Mouse (Mus musculus): Measurements from ENCODE around the gene Nphs2. TPM values are rescaled to one million over a fixed set of nuclear protein-coding genes. Genes with fewer than 3 reads are reported as not detected.
A peak's percentile ranks its signal among the peaks of the same experiment; 100 is the strongest.
"Not testable (repeated sequence)": the region's sequence is repeated elsewhere in the genome, so short reads cannot be mapped to it uniquely, and the experiment has no call there.

Nphs2 gene
- total RNA-seq (2014; rRNA removed; ENCODE audit: low replicate concordance) (not detected in 2 replicates), polyA plus RNA-seq (2015; fragmentation: Nextera tagmentation; extraction: Ambion mirVana) (0.04 TPM in 1 of 2 replicates, not detected in the other)

DNA sequence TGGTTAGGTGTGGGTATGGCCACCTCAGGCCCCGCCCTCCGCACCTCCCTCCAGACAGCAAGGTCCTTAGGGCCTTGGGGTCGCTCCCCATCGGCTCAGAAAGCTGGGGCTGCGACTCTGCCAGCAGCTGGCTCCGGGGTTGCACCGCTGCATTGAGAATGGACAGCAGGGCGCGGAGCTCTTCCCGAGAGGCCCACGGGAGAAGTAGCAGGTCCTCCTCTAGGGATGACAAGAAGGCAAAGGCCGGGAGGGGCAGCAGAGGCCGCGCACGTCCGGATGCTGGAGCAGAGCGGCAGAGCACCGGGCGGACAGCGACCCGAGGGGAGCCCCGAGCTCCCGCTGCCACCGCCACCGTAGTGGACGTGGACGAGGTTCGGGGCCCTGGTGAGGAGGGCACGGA lies at the start of gene Nphs2:
Nphs2 (plus strand) TSS at position 98 of the 400 bp plus-strand sequence.
- H3K4me3 ChIP-seq (ENCODE audit: low read depth, low read length), result peak within 1 kb of the TSS; percentile 27
- DNase-seq (ENCODE audit: low spot score), result no peak
- TF ChIP-seq EP300 (IDR thresholded peaks at IDR 0.05; ENCODE audit: low read depth) (no peak), CTCF (IDR thresholded peaks at IDR 0.05; ENCODE audit: low read depth) (no peak)
- WGBS, result 5% methylated on average over 29 of the region's 29 CpGs
- H3K4me1 ChIP-seq (ENCODE audit: control insufficient read depth, insufficient read depth), result no peaks in the 10 kb centered on the region
- peaks cover 29% of the 10 kb centered on the region for H3K27me3 ChIP-seq (ENCODE audit: control insufficient read depth, insufficient read depth, low read length)
- H3K4me2 ChIP-seq (ENCODE audit: low read depth, low read length), result peak within 1 kb of the TSS; percentile 42
- no peak for ATAC-seq (ENCODE audit: insufficient read depth, low read depth)
- no peak within 1 kb of the TSS for H3K27ac ChIP-seq (ENCODE audit: low read depth)
- H3K9me3 ChIP-seq (replicated peaks; ENCODE audit: control insufficient read depth, low read length), result no peaks in the 10 kb centered on the region
- H3K36me3 ChIP-seq (replicated peaks; ENCODE audit: control insufficient read depth, insufficient read depth, low read length), result no peaks in the 10 kb centered on the region
- H3K9ac ChIP-seq (replicated peaks; ENCODE audit: low read depth, low read length), result no peak within 1 kb of the TSS

DNA sequence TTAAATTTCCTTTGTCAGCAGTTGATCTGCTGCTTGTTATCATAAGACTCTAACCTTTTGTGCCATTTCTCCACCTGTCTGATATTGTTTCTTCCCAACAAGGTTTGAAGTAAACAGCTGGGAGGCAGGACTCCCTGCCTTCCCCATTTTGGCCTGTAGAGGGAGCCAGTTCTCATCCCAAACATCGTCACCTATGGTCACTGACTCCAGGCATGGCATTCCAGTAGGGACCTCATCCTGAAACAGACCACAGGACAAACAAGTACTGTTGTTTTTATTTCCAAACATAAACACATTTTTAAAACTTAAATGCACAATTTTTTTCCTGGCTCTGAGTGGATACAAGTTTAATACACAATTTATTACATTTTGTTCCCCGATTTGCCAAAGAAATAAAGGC lies 47.2 kb upstream of the Nphs2 start:
- H3K4me3 ChIP-seq (ENCODE audit: low read depth, low read length), result no peak overlapping the region
- H3K27ac ChIP-seq (ENCODE audit: low read depth), result no peak overlapping the region
- H3K4me2 ChIP-seq (ENCODE audit: low read depth, low read length), result no peak overlapping the region
- DNase-seq (ENCODE audit: low spot score) (peak; percentile 29), ATAC-seq (ENCODE audit: insufficient read depth, low read depth) (peak; percentile 62; the same call in 1 of the 2 replicates)
- H3K36me3 ChIP-seq (replicated peaks; ENCODE audit: control insufficient read depth, insufficient read depth, low read length), result no peaks in the 10 kb centered on the region
- TF ChIP-seq EP300 (IDR thresholded peaks at IDR 0.05; ENCODE audit: low read depth) (no peak), CTCF (IDR thresholded peaks at IDR 0.05; ENCODE audit: low read depth) (peak; percentile 90)
- WGBS, result 45% methylated on average over 2 of the region's 2 CpGs
- no peaks in the 10 kb centered on the region for H3K9me3 ChIP-seq (replicated peaks; ENCODE audit: control insufficient read depth, low read length)
- H3K4me1 ChIP-seq (ENCODE audit: control insufficient read depth, insufficient read depth), result no peaks in the 10 kb centered on the region
- H3K9ac ChIP-seq (replicated peaks; ENCODE audit: low read depth, low read length), result no peak overlapping the region
- no peaks in the 10 kb centered on the region for H3K27me3 ChIP-seq (ENCODE audit: control insufficient read depth, insufficient read depth, low read length)

DNA sequence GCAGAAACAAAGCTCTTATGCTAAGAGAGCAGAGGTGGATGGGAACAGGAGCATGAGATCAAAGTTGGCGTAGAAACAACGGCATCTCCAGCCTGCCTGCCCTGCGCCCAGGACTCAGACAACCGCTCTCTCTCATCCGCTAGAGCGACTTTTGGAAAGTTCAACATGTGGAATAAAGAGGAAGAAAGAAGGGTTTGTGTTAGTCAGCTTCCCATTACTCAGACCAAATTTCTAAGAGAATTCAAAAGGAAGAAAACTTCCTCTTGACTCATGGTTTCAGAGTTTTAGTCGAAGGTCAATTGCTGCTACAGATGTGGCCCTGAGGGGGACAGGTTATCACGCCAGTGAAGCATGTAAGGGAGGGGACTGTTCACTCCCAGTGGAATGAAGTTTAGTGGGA lies 46.6 kb upstream of the Nphs2 start:
- Histone ChIP-seq H3K4me1 (ENCODE audit: control insufficient read depth, insufficient read depth) (no peaks in the 10 kb centered on the region), H3K4me3 (ENCODE audit: low read depth, low read length) (no peak overlapping the region), H3K9ac (replicated peaks; ENCODE audit: low read depth, low read length) (no peak overlapping the region), H3K9me3 (replicated peaks; ENCODE audit: control insufficient read depth, low read length) (no peaks in the 10 kb centered on the region), H3K4me2 (ENCODE audit: low read depth, low read length) (no peak overlapping the region), H3K27me3 (ENCODE audit: control insufficient read depth, insufficient read depth, low read length) (no peaks in the 10 kb centered on the region), H3K27ac (ENCODE audit: low read depth) (no peak overlapping the region), H3K36me3 (replicated peaks; ENCODE audit: control insufficient read depth, insufficient read depth, low read length) (no peaks in the 10 kb centered on the region)
- TF ChIP-seq EP300 (IDR thresholded peaks at IDR 0.05; ENCODE audit: low read depth), result no peak
- no peak for TF ChIP-seq CTCF (IDR thresholded peaks at IDR 0.05; ENCODE audit: low read depth)
- 78% methylated on average over 8 of the region's 8 CpGs for WGBS
- DNase-seq (ENCODE audit: low spot score), result no peak
- no peak for ATAC-seq (ENCODE audit: insufficient read depth, low read depth)

DNA sequence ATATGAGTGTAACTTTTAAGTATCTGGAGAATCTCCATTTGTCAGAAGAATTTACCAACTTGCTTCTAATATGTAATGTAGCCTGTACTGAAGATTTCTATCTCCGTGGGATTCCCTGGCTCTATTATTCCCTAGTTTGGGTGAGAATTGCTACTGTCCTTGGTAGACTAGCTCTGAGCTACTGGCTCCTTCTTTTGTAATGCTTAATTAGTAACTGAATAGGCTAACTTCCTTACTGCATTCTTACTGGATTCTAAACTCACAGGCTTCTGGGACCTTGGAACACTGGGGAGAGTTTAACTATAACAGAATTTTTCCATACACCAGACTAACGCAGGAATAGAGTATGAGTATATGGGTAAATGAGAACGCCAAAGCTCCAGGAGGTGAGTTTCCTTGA lies 42.0 kb upstream of the Nphs2 start:
- H3K4me1 ChIP-seq (ENCODE audit: control insufficient read depth, insufficient read depth); H3K9me3 ChIP-seq (replicated peaks; ENCODE audit: control insufficient read depth, low read length): not testable (repeated sequence)
- WGBS, result 50% methylated on average over 3 of the region's 3 CpGs

DNA sequence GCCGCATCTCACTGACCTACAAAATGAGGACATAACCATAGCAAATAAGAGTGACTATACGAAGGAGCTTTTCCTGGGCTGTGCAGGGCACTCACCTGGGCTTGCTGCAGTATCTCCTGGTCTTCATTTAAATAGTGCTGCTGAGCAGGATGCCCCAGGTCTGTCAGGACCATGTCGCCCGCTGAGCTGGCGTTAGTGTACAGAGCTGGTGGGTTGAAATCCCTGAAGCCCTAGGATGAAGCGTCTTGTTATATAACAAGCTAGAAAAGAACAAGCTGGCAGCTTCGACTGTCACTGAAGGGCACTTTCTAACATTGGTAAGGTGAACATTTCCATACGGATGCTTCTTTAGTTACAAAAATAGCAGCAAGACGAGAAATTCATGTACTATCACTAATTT lies 40.1 kb upstream of the Nphs2 start:
- Histone ChIP-seq H3K27ac (ENCODE audit: low read depth) (no peak overlapping the region), H3K36me3 (replicated peaks; ENCODE audit: control insufficient read depth, insufficient read depth, low read length) (no peaks in the 10 kb centered on the region), H3K4me2 (ENCODE audit: low read depth, low read length) (no peak overlapping the region), H3K9ac (replicated peaks; ENCODE audit: low read depth, low read length) (no peak overlapping the region), H3K9me3 (replicated peaks; ENCODE audit: control insufficient read depth, low read length) (no peaks in the 10 kb centered on the region), H3K4me1 (ENCODE audit: control insufficient read depth, insufficient read depth) (no peaks in the 10 kb centered on the region), H3K27me3 (ENCODE audit: control insufficient read depth, insufficient read depth, low read length) (no peaks in the 10 kb centered on the region), H3K4me3 (ENCODE audit: low read depth, low read length) (no peak overlapping the region)
- no peak for TF ChIP-seq EP300 (IDR thresholded peaks at IDR 0.05; ENCODE audit: low read depth)
- TF ChIP-seq CTCF (IDR thresholded peaks at IDR 0.05; ENCODE audit: low read depth), result no peak
- no peak for ATAC-seq (ENCODE audit: insufficient read depth, low read depth)
- 72% methylated on average over 9 of the region's 9 CpGs for WGBS
- no peak for DNase-seq (ENCODE audit: low spot score)

More for the DNA sequence above, 42.0 kb upstream of the Nphs2 start:
- not testable (repeated sequence) for H3K9ac ChIP-seq (replicated peaks; ENCODE audit: low read depth, low read length); H3K27me3 ChIP-seq (ENCODE audit: control insufficient read depth, insufficient read depth, low read length); H3K36me3 ChIP-seq (replicated peaks; ENCODE audit: control insufficient read depth, insufficient read depth, low read length); ATAC-seq (ENCODE audit: insufficient read depth, low read depth); H3K4me3 ChIP-seq (ENCODE audit: low read depth, low read length); H3K4me2 ChIP-seq (ENCODE audit: low read depth, low read length); DNase-seq (ENCODE audit: low spot score); H3K27ac ChIP-seq (ENCODE audit: low read depth)

DNA sequence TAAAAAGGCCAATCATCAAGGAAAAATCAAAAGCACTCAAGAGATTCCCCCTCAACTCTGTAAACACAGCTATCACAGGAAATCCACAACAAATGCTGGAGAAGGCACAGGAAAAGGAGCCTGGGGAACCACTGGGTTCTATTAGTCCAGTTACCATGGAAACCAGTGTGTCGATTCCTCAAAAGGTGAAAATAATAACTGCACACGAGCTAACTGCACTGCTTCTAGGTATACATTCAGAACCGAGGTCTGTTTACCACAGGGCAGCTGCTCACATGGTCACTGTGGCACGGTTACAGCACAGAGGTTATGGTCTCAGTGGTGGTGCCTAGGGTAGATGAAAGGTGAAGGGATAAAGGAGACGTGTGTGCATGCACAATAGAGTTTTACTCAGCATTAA lies 38.9 kb upstream of the Nphs2 start:
- Histone ChIP-seq H3K36me3 (replicated peaks; ENCODE audit: control insufficient read depth, insufficient read depth, low read length) (no peaks in the 10 kb centered on the region), H3K9me3 (replicated peaks; ENCODE audit: control insufficient read depth, low read length) (no peaks in the 10 kb centered on the region), H3K27ac (ENCODE audit: low read depth) (no peak overlapping the region), H3K4me2 (ENCODE audit: low read depth, low read length) (no peak overlapping the region), H3K4me1 (ENCODE audit: control insufficient read depth, insufficient read depth) (no peaks in the 10 kb centered on the region), H3K9ac (replicated peaks; ENCODE audit: low read depth, low read length) (no peak overlapping the region), H3K27me3 (ENCODE audit: control insufficient read depth, insufficient read depth, low read length) (no peaks in the 10 kb centered on the region), H3K4me3 (ENCODE audit: low read depth, low read length) (no peak overlapping the region)
- DNase-seq (ENCODE audit: low spot score) (no peak), ATAC-seq (ENCODE audit: insufficient read depth, low read depth) (no peak)
- TF ChIP-seq CTCF (IDR thresholded peaks at IDR 0.05; ENCODE audit: low read depth) (no peak), EP300 (IDR thresholded peaks at IDR 0.05; ENCODE audit: low read depth) (no peak)
- 52% methylated on average over 5 of the region's 5 CpGs for WGBS
